Mouse (Mus musculus): ENCODE results near the gene Gng4. TPM values are rescaled to one million over a fixed set of nuclear protein-coding genes. Genes with fewer than 3 reads are reported as not detected.
A peak's percentile ranks its signal among the peaks of the same experiment; 100 is the strongest.

Gene Gng4
- polyA plus RNA-seq, 1 experiment from 2014 or later, result 2.7 TPM

DNA sequence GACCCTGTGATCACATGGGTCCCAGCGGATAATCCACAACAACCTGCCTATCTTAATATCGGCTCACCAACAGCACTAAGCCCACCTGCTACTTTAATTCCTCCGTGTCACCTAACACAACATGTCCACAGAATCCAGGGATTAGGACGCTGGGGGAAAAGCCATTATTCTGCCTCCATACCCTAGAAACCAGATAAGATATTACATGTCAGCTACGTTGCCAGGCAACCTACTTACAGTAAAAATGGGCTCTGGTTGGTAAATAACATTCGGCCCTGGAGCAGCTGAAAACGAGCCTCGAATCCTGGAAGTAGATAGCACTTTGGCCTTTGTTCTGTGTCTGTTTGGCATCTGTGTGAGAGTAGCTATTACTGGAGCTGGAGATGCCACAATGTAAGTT lies 14.9 kb downstream of the Gng4 start:
- no peak overlapping the region for H3K4me3 ChIP-seq (replicated peaks; ENCODE audit: low read length)
- H3K27ac ChIP-seq (ENCODE audit: low read length), result no peak overlapping the region
- H3K9ac ChIP-seq (ENCODE audit: low read length), result no peak overlapping the region
- no peaks in the 10 kb centered on the region for H3K4me1 ChIP-seq (ENCODE audit: control insufficient read depth, insufficient read depth, low read length)
- no peaks in the 10 kb centered on the region for H3K27me3 ChIP-seq (ENCODE audit: control insufficient read depth, insufficient read depth, low read length)
- 64% methylated on average over 8 of the region's 8 CpGs for WGBS
- no peaks in the 10 kb centered on the region for H3K9me3 ChIP-seq (replicated peaks; ENCODE audit: control insufficient read depth, low read length)
- no peak overlapping the region for H3K4me2 ChIP-seq (ENCODE audit: low read depth, low read length)
- H3K36me3 ChIP-seq (ENCODE audit: control insufficient read depth, insufficient read depth, low read length), result no peaks in the 10 kb centered on the region
- ATAC-seq (ENCODE audit: insufficient read depth, low FRiP score), result no peak

- H3K9me3 ChIP-seq (replicated peaks; ENCODE audit: control insufficient read depth, low read length), result no peaks in the 10 kb centered on the region
- no peaks in the 10 kb centered on the region for H3K36me3 ChIP-seq (ENCODE audit: control insufficient read depth, insufficient read depth, low read length)
- no peak overlapping the region for H3K4me3 ChIP-seq (replicated peaks; ENCODE audit: low read length)
- 23% methylated on average over 11 of the region's 11 CpGs for WGBS
- H3K4me1 ChIP-seq (ENCODE audit: control insufficient read depth, insufficient read depth, low read length), result no peaks in the 10 kb centered on the region
- no peak overlapping the region for H3K9ac ChIP-seq (ENCODE audit: low read length)
- no peak overlapping the region for H3K4me2 ChIP-seq (ENCODE audit: low read depth, low read length)
- no peak overlapping the region for H3K27ac ChIP-seq (ENCODE audit: low read length)
- H3K27me3 ChIP-seq (ENCODE audit: control insufficient read depth, insufficient read depth, low read length), result no peaks in the 10 kb centered on the region
- ATAC-seq (ENCODE audit: insufficient read depth, low FRiP score), result 0 out of 2 replicates have a peak, but pooled peaks have one; percentile 37
Measured at GRCm38 (mm10) chr13:13808337-13809132, 24.7 kb downstream of the Gng4 start.

DNA sequence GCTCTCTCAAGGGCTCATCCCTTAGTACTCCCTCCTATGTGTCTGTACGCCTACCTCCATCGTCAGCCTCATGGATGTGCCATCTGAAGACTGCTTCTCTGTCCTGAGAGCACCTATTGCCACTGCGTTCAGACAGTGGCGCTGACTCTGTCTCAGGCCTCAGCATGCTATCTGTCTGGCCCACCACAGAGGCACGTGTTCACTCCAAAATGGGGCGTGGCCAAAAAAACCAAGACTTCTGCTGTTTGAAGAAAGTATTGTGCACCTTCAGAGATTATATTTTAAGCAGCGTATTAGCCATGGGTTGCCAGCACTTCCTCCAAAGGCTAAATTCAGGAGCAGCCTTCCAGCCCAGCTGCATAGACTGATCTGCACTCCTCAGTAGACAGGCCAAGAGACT lies 27.0 kb downstream of the Gng4 start:
- Histone ChIP-seq H3K9ac (ENCODE audit: low read length) (no peak overlapping the region), H3K4me3 (replicated peaks; ENCODE audit: low read length) (no peak overlapping the region), H3K27ac (ENCODE audit: low read length) (no peak overlapping the region), H3K27me3 (ENCODE audit: control insufficient read depth, insufficient read depth, low read length) (no peaks in the 10 kb centered on the region), H3K4me2 (ENCODE audit: low read depth, low read length) (no peak overlapping the region), H3K36me3 (ENCODE audit: control insufficient read depth, insufficient read depth, low read length) (no peaks in the 10 kb centered on the region), H3K9me3 (replicated peaks; ENCODE audit: control insufficient read depth, low read length) (no peaks in the 10 kb centered on the region), H3K4me1 (ENCODE audit: control insufficient read depth, insufficient read depth, low read length) (no peaks in the 10 kb centered on the region)
- WGBS, result 76% methylated on average over 7 of the region's 7 CpGs
- ATAC-seq (ENCODE audit: insufficient read depth, low FRiP score), result no peak

GRCm38 (mm10) chr13:13818696-13819095 lies 34.8 kb downstream of the Gng4 start:
- Histone ChIP-seq H3K9ac (ENCODE audit: low read length) (no peak overlapping the region), H3K27me3 (ENCODE audit: control insufficient read depth, insufficient read depth, low read length) (no peaks in the 10 kb centered on the region), H3K27ac (ENCODE audit: low read length) (no peak overlapping the region), H3K4me3 (replicated peaks; ENCODE audit: low read length) (no peak overlapping the region), H3K9me3 (replicated peaks; ENCODE audit: control insufficient read depth, low read length) (no peaks in the 10 kb centered on the region), H3K4me1 (ENCODE audit: control insufficient read depth, insufficient read depth, low read length) (no peaks in the 10 kb centered on the region), H3K4me2 (ENCODE audit: low read depth, low read length) (no peak overlapping the region), H3K36me3 (ENCODE audit: control insufficient read depth, insufficient read depth, low read length) (no peaks in the 10 kb centered on the region)
- 80% methylated on average over 3 of the region's 3 CpGs for WGBS
- no peak for ATAC-seq (ENCODE audit: insufficient read depth, low FRiP score)

- no peaks in the 10 kb centered on the region for H3K9me3 ChIP-seq (replicated peaks; ENCODE audit: control insufficient read depth, low read length)
- 74% methylated on average over 7 of the region's 7 CpGs for WGBS
- H3K36me3 ChIP-seq (ENCODE audit: control insufficient read depth, insufficient read depth, low read length), result no peaks in the 10 kb centered on the region
- H3K4me2 ChIP-seq (ENCODE audit: low read depth, low read length), result no peak overlapping the region
- no peaks in the 10 kb centered on the region for H3K4me1 ChIP-seq (ENCODE audit: control insufficient read depth, insufficient read depth, low read length)
- H3K9ac ChIP-seq (ENCODE audit: low read length), result no peak overlapping the region
- H3K27ac ChIP-seq (ENCODE audit: low read length), result no peak overlapping the region
- H3K27me3 ChIP-seq (ENCODE audit: control insufficient read depth, insufficient read depth, low read length), result no peaks in the 10 kb centered on the region
- no peak for ATAC-seq (ENCODE audit: insufficient read depth, low FRiP score)
- no peak overlapping the region for H3K4me3 ChIP-seq (replicated peaks; ENCODE audit: low read length)
Measured at GRCm38 (mm10) chr13:13820234-13821123, 36.6 kb downstream of the Gng4 start.

DNA sequence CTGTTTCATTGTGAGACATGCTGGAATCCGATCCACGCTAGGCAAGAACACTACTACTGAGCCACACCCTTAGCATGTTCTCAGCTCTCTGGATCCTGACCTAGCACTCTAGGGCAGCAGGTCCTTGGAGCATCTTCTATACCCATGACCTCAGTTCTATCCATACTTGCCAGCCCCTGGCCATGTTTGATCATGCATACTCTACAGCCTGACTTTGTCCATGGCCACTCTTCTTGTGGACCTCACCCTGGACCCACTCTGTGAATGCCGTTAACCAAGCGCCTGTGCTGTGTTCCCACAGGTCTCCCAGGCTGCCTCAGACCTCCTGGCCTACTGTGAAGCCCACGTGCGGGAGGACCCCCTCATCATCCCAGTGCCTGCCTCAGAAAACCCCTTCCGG lies 41.1 kb downstream of the Gng4 start:
- 88% methylated on average over 7 of the region's 7 CpGs for WGBS
- ATAC-seq (ENCODE audit: insufficient read depth, low FRiP score), result no peak

GRCm38 (mm10) chr13:13826533-13826932 lies 42.7 kb downstream of the Gng4 start:
- Histone ChIP-seq H3K36me3 (ENCODE audit: control insufficient read depth, insufficient read depth, low read length) (no peaks in the 10 kb centered on the region), H3K27ac (ENCODE audit: low read length) (no peak overlapping the region), H3K4me2 (ENCODE audit: low read depth, low read length) (no peak overlapping the region), H3K9me3 (replicated peaks; ENCODE audit: control insufficient read depth, low read length) (no peaks in the 10 kb centered on the region), H3K4me1 (ENCODE audit: control insufficient read depth, insufficient read depth, low read length) (no peaks in the 10 kb centered on the region), H3K4me3 (replicated peaks; ENCODE audit: low read length) (no peak overlapping the region), H3K27me3 (ENCODE audit: control insufficient read depth, insufficient read depth, low read length) (no peaks in the 10 kb centered on the region), H3K9ac (ENCODE audit: low read length) (no peak overlapping the region)
- 77% methylated on average over 6 of the region's 6 CpGs for WGBS
- no peak for ATAC-seq (ENCODE audit: insufficient read depth, low FRiP score)

More for the DNA sequence above, 41.1 kb downstream of the Gng4 start:
- Histone ChIP-seq H3K27me3 (ENCODE audit: control insufficient read depth, insufficient read depth, low read length) (no peaks in the 10 kb centered on the region), H3K4me1 (ENCODE audit: control insufficient read depth, insufficient read depth, low read length) (no peaks in the 10 kb centered on the region), H3K4me2 (ENCODE audit: low read depth, low read length) (no peak overlapping the region), H3K4me3 (replicated peaks; ENCODE audit: low read length) (no peak overlapping the region), H3K9me3 (replicated peaks; ENCODE audit: control insufficient read depth, low read length) (no peaks in the 10 kb centered on the region), H3K9ac (ENCODE audit: low read length) (no peak overlapping the region), H3K27ac (ENCODE audit: low read length) (no peak overlapping the region), H3K36me3 (ENCODE audit: control insufficient read depth, insufficient read depth, low read length) (no peaks in the 10 kb centered on the region)

DNA sequence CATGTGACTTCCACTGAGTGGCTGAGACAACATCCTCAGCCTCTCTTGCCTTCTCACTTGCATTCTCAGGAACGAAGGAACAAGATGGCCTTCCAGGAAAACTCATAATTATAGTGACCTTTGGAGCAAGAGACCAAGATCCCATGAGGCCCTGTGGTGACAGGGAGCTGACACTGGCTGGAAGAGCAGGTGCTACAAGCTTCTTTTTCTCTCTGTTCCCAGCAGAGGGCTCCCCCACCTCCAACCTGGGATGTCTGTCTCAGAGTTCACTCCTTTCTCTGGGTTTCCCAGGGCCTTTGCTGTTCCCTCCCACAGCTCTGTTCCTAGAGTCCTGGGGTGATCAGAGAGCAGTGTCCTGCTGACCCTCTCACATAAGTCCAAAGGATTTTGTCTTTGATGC lies 44.3 kb downstream of the Gng4 start:
- ATAC-seq (ENCODE audit: insufficient read depth, low FRiP score), result no peak
- H3K4me2 ChIP-seq (ENCODE audit: low read depth, low read length), result no peak overlapping the region
- no peaks in the 10 kb centered on the region for H3K27me3 ChIP-seq (ENCODE audit: control insufficient read depth, insufficient read depth, low read length)
- H3K4me1 ChIP-seq (ENCODE audit: control insufficient read depth, insufficient read depth, low read length), result no peaks in the 10 kb centered on the region
- no peak overlapping the region for H3K9ac ChIP-seq (ENCODE audit: low read length)
- H3K36me3 ChIP-seq (ENCODE audit: control insufficient read depth, insufficient read depth, low read length), result no peaks in the 10 kb centered on the region
- no peaks in the 10 kb centered on the region for H3K9me3 ChIP-seq (replicated peaks; ENCODE audit: control insufficient read depth, low read length)
- H3K27ac ChIP-seq (ENCODE audit: low read length), result no peak overlapping the region
- no peak overlapping the region for H3K4me3 ChIP-seq (replicated peaks; ENCODE audit: low read length)
- 24% methylated on average over 1 of the region's 1 CpGs for WGBS

DNA sequence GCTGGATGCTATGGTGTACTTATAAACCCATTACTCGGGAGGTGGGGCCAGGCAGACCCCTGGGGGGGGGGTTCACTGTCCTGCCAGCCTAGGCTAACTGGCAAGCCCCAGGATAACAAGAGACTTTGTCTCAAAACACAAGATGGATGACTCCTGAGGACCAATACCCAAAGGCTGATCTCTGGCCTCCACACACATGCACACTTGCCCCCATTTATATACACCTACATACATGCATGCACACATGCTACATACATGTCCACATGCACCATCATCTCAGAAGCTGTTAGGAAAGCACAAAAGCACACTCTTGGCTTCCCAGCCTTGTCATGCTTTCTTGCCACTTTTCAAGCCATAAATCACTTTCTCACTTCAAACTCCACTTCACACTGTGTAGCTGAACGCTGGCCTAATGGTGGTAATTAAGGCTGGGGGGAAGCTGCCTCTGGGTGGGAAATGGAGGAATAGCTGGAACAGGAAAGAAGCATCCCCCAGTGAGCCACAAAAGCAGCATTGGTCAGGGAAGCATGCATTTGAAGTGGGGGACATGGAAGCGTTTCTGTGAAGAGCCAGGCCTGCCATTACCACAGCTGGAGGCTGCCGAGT lies 46.7 kb downstream of the Gng4 start:
- 34% methylated on average over 4 of the region's 4 CpGs for WGBS
- no peak for ATAC-seq (ENCODE audit: insufficient read depth, low FRiP score)
- H3K36me3 ChIP-seq (ENCODE audit: control insufficient read depth, insufficient read depth, low read length), result no peaks in the 10 kb centered on the region
- H3K4me2 ChIP-seq (ENCODE audit: low read depth, low read length), result no peak overlapping the region
- H3K4me3 ChIP-seq (replicated peaks; ENCODE audit: low read length), result no peak overlapping the region
- no peaks in the 10 kb centered on the region for H3K4me1 ChIP-seq (ENCODE audit: control insufficient read depth, insufficient read depth, low read length)
- H3K27ac ChIP-seq (ENCODE audit: low read length), result no peak overlapping the region
- no peaks in the 10 kb centered on the region for H3K27me3 ChIP-seq (ENCODE audit: control insufficient read depth, insufficient read depth, low read length)
- no peak overlapping the region for H3K9ac ChIP-seq (ENCODE audit: low read length)
- H3K9me3 ChIP-seq (replicated peaks; ENCODE audit: control insufficient read depth, low read length), result no peaks in the 10 kb centered on the region
